Mouse (Mus musculus) forelimb bud, embryonic 11.5 days (tissue): Measurements from ENCODE around the gene Gm48551.

Experiments used
- DNase-seq: peaks from one replicate; pipeline ENCODE4 v3.0.0-alpha.2; 2012; ENCODE audit warnings: low read depth, low spot score

Gene Gm48551

DNA sequence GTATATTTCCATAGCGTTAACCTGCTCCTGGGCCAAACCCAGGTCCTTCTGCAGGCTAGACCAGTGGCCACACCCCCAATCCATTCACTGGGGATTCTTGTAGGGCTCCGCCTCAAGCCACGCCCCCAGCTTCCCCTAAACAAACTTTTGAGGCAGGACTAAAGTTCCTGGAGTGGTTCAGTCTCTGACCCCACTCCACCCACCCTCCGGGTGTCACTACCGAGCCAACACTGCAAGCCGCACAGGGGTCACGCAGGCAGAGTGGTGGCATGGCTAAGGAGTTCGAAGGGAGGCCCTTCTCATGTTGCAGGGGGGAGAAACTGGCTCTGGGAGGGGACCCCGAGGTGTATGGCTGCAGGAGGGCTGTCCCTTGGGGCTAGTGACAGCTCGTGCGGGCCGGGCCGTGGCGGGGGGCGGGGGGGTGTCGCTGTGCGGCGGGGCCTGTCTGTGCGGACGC, 45.4 kb downstream of the Gm48551 start:
- DNase-seq = peak; percentile 75

GRCm38 (mm10) chr10:81430141-81430830, 46.0 kb downstream of the Gm48551 start:
- DNase-seq = no peak

DNA sequence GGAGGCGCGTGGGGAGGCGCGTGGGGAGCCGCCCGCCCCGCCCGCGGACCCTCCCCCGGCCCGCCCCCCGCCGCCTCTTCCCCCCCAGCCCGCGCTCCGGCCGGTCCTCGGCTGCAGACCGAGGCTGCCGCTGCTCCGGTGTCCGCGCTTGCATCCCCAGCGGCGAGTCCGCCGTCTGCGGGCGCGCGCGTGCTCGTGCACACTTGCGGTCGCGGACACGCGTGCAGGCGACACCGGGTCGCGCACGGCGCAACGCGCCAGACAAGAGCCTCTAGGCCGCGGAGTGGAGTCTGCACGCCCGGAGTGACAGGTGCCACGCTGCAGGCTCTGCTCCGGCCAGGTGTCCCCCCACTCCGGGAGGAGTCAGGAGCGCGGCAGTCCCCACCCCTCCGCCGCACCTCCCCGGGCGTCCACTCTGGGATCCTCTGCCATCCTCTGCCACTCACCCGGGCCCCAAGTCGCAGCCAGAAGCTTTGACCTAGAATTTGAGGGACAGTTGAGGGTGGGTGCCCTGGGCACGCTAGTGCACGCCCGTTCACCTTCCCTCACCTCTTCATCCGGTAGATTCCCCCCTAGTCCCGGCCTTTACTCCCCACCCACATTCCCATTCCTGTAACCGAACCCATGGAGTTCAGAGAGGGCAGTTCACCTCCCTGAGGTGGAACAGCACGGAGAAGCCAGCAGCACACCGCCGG, 46.7 kb downstream of the Gm48551 start:
- no peak for DNase-seq

- no peak for DNase-seq
Observed at GRCm38 (mm10) chr10:81431526-81432168, 47.4 kb downstream of the Gm48551 start.

DNA sequence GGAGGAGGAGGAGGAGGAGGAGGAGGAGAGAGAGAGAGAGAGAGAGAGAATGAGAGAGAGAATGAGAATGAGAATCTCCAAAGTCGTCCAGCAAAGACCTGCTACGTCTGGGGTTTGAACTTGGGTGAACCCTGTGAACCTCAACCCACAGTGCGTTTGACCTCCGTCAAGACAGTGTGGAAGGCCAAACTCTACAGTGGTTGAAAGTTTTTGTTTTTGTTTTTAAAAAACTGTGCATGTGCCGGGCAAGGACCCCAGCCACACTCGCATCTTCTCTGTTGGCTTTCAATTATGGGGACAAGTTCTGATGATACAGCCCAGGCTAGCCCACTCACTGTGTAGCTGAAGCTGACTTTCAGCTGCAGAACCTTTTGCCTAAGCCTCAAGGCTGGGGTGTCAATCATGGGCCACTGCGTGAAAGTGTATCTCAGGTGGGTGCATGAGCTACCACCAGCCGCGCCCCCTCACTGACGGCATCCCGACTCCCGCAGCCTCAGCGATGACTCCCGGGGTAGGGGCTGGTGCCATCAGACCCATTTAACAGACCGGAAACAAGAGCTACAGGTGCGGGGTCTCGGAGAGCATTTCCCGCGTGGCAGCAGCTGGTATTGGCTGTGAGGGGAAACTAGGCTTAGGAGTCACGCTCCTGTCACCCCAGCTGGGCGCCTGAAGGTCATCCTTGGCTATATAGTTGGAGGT, 48.1 kb downstream of the Gm48551 start:
- DNase-seq = no peak

DNA sequence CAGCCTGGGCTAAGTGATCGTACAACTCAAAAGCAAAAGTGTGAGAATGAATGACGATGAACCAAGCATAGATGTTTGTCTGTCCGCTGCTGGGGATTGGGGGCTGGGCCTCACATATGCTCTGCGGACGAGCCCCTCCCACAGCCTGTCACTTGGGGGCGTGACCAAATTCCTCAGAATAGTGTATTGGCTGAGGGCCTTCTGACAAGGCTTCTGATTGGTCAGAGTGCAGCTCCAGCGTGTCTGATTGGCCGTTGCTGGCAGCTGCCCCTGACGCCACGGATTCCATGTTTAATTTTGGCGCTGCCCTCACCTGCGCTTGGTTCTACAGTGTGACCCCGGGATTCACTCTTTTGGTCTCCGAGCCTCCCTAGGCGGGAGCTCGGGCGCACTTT, 48.6 kb downstream of the Gm48551 start:
- peak; percentile 89 for DNase-seq

GRCm38 (mm10) chr10:81433541-81434289, 49.4 kb downstream of the Gm48551 start:
- no peak for DNase-seq

DNA sequence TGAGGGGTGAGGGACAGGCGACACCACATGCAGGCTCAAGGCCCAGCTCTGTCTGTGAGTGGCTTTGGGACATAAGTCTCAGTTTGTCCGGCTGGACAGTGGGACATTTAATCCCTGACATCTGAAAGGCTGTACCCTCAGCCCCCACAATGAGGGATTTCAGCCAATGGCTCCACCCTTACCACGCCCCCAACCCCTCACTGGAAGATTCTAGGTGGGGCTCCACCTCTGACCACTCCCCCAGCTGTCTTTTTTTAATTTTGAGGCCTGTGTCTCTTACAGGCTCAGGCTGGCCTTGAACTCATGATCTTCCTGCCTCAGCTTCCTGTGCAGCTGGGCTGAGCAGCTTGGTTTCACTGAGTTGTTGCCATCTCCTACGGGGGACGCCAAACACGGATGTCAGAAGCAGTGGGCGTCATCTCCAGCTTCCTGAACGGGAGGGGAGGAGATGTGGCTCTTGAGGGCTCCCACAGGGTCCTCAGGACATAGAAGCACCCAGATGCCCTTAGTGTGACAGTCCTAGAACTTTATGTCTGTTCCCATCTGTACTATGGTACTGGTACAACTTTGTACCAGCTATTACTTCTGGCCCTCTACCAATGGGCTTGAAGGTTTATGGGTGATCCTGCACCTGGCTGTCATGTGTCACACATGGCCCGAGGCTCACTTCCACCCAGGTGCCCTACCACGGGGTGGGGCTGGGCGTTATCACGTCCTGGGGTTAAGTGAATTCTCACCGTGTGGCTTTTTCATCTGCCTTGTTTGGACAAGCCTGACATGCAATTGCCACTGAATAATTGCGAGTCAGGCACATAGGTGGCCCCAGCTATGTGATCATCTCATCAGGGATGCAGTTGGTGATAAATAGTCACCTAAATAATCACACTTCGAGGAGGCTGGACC, 50.3 kb downstream of the Gm48551 start:
- DNase-seq = no peak

- no peak for DNase-seq
Observed at GRCm38 (mm10) chr10:81435436-81435835, 51.2 kb downstream of the Gm48551 start.

DNA sequence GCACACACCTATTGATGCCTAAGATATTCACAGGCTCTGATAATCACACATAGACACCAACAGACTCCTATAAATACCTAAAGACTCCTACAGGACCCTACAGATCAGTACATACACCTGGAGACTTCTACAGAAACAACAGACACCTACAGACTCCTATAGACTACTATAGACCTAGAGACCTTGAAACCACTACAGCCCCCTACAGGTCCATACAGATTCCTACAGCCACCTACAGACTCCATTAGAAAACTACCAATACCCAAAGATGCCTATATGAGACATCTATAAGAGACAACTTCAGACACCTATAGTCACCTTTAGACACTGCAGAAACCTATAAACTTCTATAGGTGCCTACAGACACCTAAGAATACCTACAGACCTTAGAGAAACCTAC, 56.8 kb downstream of the Gm48551 start:
- DNase-seq = no peak
